Mouse (Mus musculus): ENCODE results near the gene Cpped1.

The Cpped1 gene

GRCm38 (mm10) chr16:11772318-11772717, 136.9 kb downstream of the Cpped1 start:
- DNase-seq (ENCODE audit: low spot score): no peak

DNA sequence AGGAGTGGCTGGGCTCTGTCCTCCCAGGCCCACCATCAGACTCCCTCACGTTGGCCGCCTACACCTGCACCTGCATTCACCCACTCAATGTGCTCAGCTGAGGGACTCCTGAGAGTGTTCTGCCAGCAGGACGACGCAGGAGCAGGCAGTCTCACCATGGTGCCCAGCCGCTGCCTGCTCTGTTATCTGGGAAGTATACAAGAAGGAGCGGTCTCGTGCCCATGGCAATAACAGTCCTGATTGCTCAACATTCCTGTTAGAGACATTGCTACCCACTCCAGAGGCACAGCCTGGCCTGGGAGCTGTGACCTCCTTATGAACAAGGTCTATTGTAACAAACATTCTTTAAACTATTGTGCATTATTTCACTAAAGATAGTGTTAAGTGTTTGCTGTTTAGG, 151.3 kb downstream of the Cpped1 start:
- DNase-seq (ENCODE audit: low spot score): no peak

DNA sequence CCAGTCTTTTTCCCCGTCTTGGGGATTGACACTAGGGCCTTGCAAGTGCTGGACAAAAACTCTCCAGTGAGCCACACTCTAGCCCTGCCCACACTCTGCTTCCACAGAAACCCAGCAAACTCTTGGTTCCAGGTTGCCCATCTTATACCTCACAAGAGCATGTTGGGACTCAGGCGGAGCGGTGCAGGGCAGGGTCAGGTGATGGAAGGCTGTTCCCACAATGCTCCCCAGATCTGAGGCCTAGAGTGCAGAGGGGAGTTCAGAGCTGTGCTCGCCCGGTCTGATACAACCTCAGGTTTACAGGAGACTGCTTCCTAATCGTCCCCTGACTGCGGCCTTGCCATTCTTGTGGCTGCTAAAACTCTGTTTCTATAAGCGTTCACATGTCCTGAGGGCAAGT, 151.8 kb downstream of the Cpped1 start:
- no peak for DNase-seq (ENCODE audit: low spot score)

- no peak for DNase-seq (ENCODE audit: low spot score)
These were observed 152.5 kb downstream of the Cpped1 start for GRCm38 (mm10) chr16:11756598-11757245.

- DNase-seq (ENCODE audit: low spot score): no peak
These were observed 153.8 kb downstream of the Cpped1 start for GRCm38 (mm10) chr16:11755281-11756066.

- DNase-seq (ENCODE audit: low spot score): no peak
These were observed 155.1 kb downstream of the Cpped1 start for GRCm38 (mm10) chr16:11754136-11754535.
